Mouse (Mus musculus) heart, adult 2 months (tissue): ENCODE results near the gene Chrna3. TPM values are rescaled to one million over a fixed set of nuclear protein-coding genes. Genes with fewer than 3 reads are reported as not detected.
A peak's percentile ranks its signal among the peaks of the same experiment; 100 is the strongest.

Experiments used
- DNase-seq, 2 experiments: peaks; one replicate each; pipeline ENCODE4 v3.0.0; 2021
- H3K27ac ChIP-seq: fragments of 200-600 bp; 2 replicates; pipeline ENCODE4 v1.8.1; 2022
- H3K27me3 ChIP-seq: fragments of 200-500 bp; 2 replicates; pipeline ENCODE4 v1.6.1; 2012; ENCODE audit warnings: mild to moderate bottlenecking, low read length, inconsistent platforms, mixed read lengths; ENCODE audit not compliant: control insufficient read depth, insufficient read depth
- H3K36me3 ChIP-seq: fragments of 200-500 bp; 2 replicates; pipeline ENCODE4 v1.6.1; 2012; ENCODE audit warnings: low read length, inconsistent platforms; ENCODE audit not compliant: control insufficient read depth, insufficient read depth
- H3K4me1 ChIP-seq: fragments of 200-500 bp; 2 replicates; pipeline ENCODE4 v1.6.1; 2011; ENCODE audit warnings: low read length; ENCODE audit not compliant: control insufficient read depth, insufficient read depth
- H3K4me3 ChIP-seq: fragments of 200-600 bp; 2 replicates; pipeline ENCODE4 v1.8.1; 2022
- H3K79me2 ChIP-seq: fragments of 200-500 bp; replicated peaks from 2 replicates; pipeline ENCODE4 v1.6.1; 2012; ENCODE audit warnings: mild to moderate bottlenecking, inconsistent platforms, low read length, moderate library complexity, mixed read lengths; ENCODE audit not compliant: control insufficient read depth, insufficient read depth
- H3K9ac ChIP-seq: fragments of 200-500 bp; 2 replicates; pipeline ENCODE4 v1.6.1; 2012; ENCODE audit warnings: low read depth, mild to moderate bottlenecking, control low read depth, inconsistent platforms, low read length, mixed read lengths
- CTCF ChIP-seq: fragments of 200-600 bp; IDR thresholded peaks from 2 replicates; pipeline ENCODE4 v1.8.1; 2022; ENCODE audit warnings: antibody characterized with exemption, mild to moderate bottlenecking, moderate library complexity
- EP300 ChIP-seq: fragments of 200-500 bp; IDR thresholded peaks from 2 replicates; pipeline ENCODE4 v1.6.1; 2011; ENCODE audit warnings: low read depth, low read length, control low read depth; ENCODE audit not compliant: insufficient read depth
- POLR2A ChIP-seq: fragments of 200-500 bp; IDR thresholded peaks from 2 replicates; pipeline ENCODE4 v1.6.1; 2011; ENCODE audit warnings: mild to moderate bottlenecking, low read depth, low read length, control low read depth; ENCODE audit not compliant: insufficient read depth
- WGBS: fragments of 180-500 bp; shearing (Covaris S2); methylation state at CpG from one replicate; pipeline ENCODE4 v1.1.7; 2018; 5-methylcytosine and 5-hydroxymethylcytosine counted together
- intact Hi-C: fragments of 180-260 bp; cut with DNase I; formaldehyde crosslinking; loops from one replicate; pipeline ENCODE4 v1.15.1; 2025
- polyA plus RNA-seq: library from polyadenylated mRNA; depleted of rRNA; stranded (reverse); fragments of >200 nt; gene quantifications from 2 replicates; pipeline ENCODE4 v1.2.3, GENCODE M21; 2012
- total RNA-seq, 2 experiments: library from RNA; stranded (reverse); gene quantifications; 2 replicates each; pipeline ENCODE4 v1.2.3; 2021

Gene Chrna3
- total and polyA plus RNA-seq, 3 experiments = 0.11 to 0.37 TPM; not detected in 1

DNA sequence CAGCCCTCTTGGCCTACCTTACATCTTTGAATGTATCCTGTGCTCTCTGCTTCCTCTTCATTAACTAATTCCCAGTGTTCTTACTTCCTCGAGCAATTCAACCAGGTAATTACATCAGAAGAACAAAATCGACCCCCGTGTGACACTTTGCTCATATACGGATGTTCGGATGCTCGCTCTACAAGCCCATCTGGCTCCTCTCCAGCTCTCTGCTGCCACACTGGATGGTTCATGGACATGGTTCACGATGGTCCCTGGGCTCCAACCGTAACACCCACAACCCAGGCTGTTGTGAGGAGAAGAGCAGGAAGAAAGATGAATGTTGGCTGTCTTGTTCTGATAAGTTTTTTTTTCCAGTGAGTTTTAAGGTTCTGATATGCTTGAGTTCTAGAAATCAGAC, 12.6 kb upstream of the Chrna3 start:
- intact Hi-C loops = no loop called here
- 74% methylated on average over 8 of the region's 8 CpGs for WGBS

DNA sequence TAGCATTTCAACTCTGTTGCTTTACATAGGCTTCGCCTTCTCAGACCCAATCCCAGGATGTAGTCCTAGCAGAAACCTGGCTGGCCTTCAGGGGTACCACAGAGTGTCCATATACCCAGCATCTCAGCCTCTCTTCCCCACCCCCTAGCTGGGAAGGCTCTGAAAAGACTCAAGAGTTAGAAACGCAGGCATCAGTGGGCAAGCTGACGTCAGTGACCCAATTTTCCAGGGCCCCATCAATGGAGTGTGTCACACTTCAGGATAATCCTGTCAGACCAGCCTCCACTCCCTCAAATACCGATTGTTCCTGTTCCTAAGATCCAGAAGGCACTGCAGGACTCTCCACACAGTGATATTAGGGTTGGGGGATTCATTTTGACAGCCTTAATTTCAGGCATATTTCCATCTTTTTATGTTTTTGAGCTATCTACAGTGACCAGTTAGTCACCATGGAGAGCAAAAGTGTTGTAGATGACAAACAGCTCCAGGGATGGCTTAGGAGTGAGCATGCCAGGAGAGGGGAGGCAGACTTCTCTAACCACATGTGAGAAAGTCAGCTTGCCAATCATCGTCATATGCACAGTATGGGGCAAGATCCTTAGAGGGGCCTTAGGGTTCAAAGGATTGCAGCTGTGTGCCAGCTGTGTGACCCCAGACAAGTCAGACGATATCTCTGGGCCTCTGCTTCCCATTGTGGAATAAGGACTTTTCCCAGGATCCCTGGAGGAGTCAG, 5.2 kb upstream of the Chrna3 start:
- Histone ChIP-seq H3K79me2 (no peaks in the 10 kb centered on the region), H3K4me1 (no peaks in the 10 kb centered on the region), H3K27me3 (no peaks in the 10 kb centered on the region; the same call in 1 of the 2 replicates), H3K9ac (no peak overlapping the region), H3K4me3 (no peak overlapping the region), H3K27ac (no peak overlapping the region), H3K36me3 (no peaks in the 10 kb centered on the region)
- WGBS = 53% methylated on average over 6 of the region's 6 CpGs
- intact Hi-C loops = no loop called here
- no peak for TF ChIP-seq CTCF
- TF ChIP-seq EP300 = no peak
- TF ChIP-seq POLR2A = no peak
- no peak for DNase-seq

More for the DNA sequence above, 12.6 kb upstream of the Chrna3 start:
- H3K36me3 ChIP-seq = no peaks in the 10 kb centered on the region
- no peaks in the 10 kb centered on the region for H3K79me2 ChIP-seq
- H3K27me3 ChIP-seq = no peaks in the 10 kb centered on the region
- no peak for TF ChIP-seq CTCF
- no peak for TF ChIP-seq POLR2A
- no peak for TF ChIP-seq EP300
- no peaks in the 10 kb centered on the region for H3K4me1 ChIP-seq
- no peak for DNase-seq
- H3K27ac ChIP-seq = no peak overlapping the region
- H3K9ac ChIP-seq = no peak overlapping the region
- H3K4me3 ChIP-seq = no peak overlapping the region

DNA sequence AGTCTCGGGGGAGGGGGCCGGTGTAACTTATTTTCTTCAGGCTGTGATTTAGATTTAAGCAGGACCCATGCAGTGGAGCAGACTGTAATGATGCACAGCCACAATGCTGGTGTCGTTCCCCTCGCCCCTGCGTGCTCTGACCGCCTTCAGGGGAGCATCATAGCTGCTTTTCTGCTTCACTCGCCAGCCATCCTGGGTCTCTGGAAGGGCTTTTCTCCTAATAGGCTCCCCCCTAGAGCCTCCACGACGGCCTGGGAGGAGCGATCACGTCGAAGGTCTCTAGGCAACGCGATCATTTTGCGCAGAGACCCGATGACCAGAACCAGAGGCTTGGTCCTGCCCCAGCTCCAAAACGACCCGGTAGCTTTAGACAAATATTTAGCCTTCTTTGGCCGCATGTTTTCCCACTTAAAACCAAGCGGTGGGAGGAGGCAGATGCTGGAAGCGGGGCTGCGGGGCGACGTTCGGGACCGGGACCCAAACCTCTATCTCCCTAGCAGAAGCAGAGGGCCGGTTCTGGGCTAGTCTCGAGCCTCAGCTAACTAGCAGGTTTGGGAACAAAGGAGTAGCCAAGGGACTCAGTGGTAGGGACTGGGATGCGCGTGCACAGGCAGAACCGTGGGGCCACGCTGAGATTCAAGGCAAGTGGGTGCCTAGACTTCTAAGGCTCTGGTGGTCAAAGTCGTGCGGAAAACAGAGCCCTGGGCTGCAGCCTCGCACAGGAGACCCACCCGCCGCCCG, 658 bp downstream of the Chrna3 start:
- intact Hi-C loops = no loop called here
- TF ChIP-seq CTCF = no peak
- no peak for TF ChIP-seq POLR2A
- no peak for TF ChIP-seq EP300

DNA sequence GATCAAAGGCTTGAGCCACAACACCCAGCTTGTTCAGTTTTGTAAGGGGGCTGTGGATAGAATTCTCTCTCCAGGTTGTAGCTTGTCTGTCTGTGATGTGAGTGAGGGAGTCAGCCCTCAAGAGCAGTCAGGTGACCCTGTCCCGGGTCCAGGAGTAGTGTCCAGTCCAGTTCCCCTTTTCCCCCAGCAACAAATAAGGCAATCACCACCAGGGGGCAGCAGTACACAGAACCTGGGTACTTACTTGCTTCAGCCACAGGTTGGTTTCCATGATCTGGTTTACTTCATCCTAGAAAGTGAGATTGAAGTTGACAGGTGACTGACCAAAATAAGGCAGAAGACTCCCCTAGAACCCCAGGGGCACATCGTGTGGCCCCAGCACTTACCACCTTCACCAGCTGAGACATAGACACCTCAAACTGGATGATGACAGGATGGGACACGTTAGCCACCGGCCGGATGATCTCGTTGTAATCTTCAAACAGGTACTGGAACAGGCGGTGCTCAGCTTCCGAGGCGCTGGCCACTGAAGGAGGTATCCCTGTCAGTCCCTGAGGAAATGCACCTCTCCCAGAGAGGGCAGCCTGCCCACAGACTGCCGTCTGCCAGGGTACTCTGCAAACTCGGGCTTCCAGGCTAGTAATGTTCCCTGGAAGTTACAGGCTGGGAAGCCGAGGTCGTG, 2.3 kb downstream of the Chrna3 start:
- no peaks in the 10 kb centered on the region for H3K79me2 ChIP-seq
- H3K36me3 ChIP-seq = no peaks in the 10 kb centered on the region
- no peak overlapping the region for H3K27ac ChIP-seq
- WGBS = 29% methylated on average over 13 of the region's 13 CpGs
- H3K27me3 ChIP-seq = peaks cover 5% of the 10 kb centered on the region
- no peak overlapping the region for H3K4me3 ChIP-seq
- no peak overlapping the region for H3K9ac ChIP-seq
- H3K4me1 ChIP-seq = no peaks in the 10 kb centered on the region
- no peak for TF ChIP-seq EP300
- peak; percentile 89 for TF ChIP-seq CTCF
- peak; percentile 67 to 83 for DNase-seq
- intact Hi-C loops = loop anchor here (1.0 to 5.0 kb wide), 3 partner anchors 86 to 368 kb away; no protein-coding TSS in a partner anchor

More for the DNA sequence above, 658 bp downstream of the Chrna3 start:
- 14% methylated on average over 38 of the region's 38 CpGs for WGBS
- Histone ChIP-seq H3K36me3 (no peaks in the 10 kb centered on the region), H3K9ac (no peak overlapping the region), H3K27ac (no peak overlapping the region), H3K79me2 (no peaks in the 10 kb centered on the region), H3K27me3 (peaks cover 5% of the 10 kb centered on the region), H3K4me3 (no peak overlapping the region), H3K4me1 (no peaks in the 10 kb centered on the region)
- DNase-seq = no peak

DNA sequence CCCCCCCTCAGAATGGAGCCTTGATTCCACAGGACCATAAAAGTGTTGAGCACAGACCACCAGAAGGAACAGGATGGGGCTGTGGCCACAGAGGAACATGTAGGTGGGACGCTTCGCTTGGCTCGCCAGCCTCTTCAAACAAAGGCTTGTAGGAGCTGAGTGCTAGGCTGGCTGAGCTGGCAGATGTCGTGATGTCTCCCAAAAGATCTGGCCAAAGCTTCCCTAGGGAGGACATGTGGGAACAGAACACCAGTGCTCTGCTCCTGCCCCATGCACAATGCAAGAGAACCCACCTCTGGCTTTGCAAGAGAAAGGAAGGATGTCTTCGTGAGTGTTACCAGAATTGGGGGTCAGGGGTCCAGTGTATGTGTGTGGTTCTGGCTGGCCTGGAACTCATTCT, 3.0 kb downstream of the Chrna3 start:
- H3K79me2 ChIP-seq = no peaks in the 10 kb centered on the region
- H3K27ac ChIP-seq = no peak overlapping the region
- H3K4me3 ChIP-seq = no peak overlapping the region
- 68% methylated on average over 5 of the region's 5 CpGs for WGBS
- no peak for DNase-seq
- H3K36me3 ChIP-seq = no peaks in the 10 kb centered on the region
- no peaks in the 10 kb centered on the region for H3K4me1 ChIP-seq
- intact Hi-C loops = loop anchor here (5.0 kb wide), 1 partner anchor 369 kb away; no protein-coding TSS in a partner anchor
- H3K9ac ChIP-seq = no peak overlapping the region
- peaks cover 5% of the 10 kb centered on the region for H3K27me3 ChIP-seq
- no peak for TF ChIP-seq EP300
- TF ChIP-seq CTCF = no peak
- no peak for TF ChIP-seq POLR2A
